Mouse (Mus musculus): ENCODE measurements around the gene Tmem54. TPM values are rescaled to one million over a fixed set of nuclear protein-coding genes. Genes with fewer than 3 reads are reported as not detected.
A peak's percentile ranks its signal among the peaks of the same experiment; 100 is the strongest.

The Tmem54 gene
- polyA plus RNA-seq, 1 experiment: 1.8 TPM

DNA sequence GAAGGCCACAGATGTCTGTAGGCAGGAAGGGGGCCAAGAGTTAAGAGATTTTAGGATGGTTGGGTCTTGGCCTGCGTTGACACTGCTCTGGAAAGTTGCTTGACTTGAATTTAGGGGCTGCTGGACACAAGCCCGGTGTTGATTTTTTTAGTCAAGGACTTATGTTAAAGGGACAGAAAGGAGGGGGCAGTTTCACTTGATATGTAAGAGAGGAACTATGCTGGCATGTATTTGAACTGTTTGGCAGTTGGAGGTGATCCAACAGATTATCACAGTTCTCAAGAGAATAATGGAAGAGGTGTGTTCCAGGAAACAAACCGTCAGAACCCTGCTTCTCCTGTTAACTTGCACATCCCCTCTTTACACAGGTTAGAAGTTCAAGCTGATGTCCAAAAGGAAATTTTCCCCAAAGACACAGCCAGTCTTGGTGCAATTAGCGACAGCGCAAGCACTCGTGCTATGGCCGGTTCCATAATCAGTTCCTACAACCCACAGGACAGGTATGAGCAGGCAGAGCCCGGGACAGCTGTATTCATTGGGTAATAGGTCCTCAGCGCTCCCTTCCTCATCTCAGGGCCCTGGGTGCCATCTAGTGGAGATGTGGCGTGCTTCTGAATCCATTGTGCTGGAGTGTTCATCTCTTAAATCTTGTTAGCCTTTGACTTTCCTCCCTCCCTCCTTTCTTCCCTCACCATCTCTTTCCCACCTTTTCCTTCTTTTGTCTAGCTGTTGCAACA, 22.8 kb upstream of the Tmem54 start:
- Histone ChIP-seq H3K27ac (ENCODE audit: control insufficient read depth, insufficient read depth, low read depth, low read length, poor library complexity) (peak overlapping the region; percentile 55), H3K4me3 (replicated peaks; ENCODE audit: control insufficient read depth, low read depth, low read length) (no peak overlapping the region), H3K4me1 (ENCODE audit: control insufficient read depth, insufficient read depth, low read length) (no peaks in the 10 kb centered on the region; the same call in 1 of the 2 replicates)
- WGBS: 28% methylated on average over 10 of the region's 10 CpGs
- TF ChIP-seq CTCF (IDR thresholded peaks at IDR 0.05; ENCODE audit: control insufficient read depth, insufficient read depth, low read length) (peak; percentile 92), POLR2A (IDR thresholded peaks at IDR 0.05; ENCODE audit: borderline replicate concordance, control insufficient read depth, low read depth, low read length) (no peak)

DNA sequence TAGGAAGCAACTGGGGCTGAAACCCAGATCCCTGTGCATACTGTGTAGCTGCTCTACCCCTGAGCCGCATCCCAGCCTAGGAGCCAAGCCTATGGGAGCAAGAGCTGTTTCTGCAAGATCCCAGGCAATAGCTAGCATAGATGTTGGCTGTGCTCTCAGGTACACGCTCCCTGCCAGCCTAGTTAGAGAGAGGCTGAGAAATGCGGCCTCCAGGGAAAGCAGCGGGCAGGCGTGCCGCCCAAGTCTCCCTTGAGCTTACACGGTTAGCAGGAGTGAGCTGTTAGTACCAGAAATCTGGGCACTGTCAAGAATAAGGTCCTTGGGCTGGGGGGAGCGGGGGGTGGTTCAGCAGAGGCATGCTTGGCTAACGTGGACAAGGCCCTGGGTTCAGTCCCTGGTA, 20.5 kb upstream of the Tmem54 start:
- Histone ChIP-seq H3K4me1 (ENCODE audit: control insufficient read depth, insufficient read depth, low read length) (no peaks in the 10 kb centered on the region; the same call in 1 of the 2 replicates), H3K4me3 (replicated peaks; ENCODE audit: control insufficient read depth, low read depth, low read length) (no peak overlapping the region), H3K27ac (ENCODE audit: control insufficient read depth, insufficient read depth, low read depth, low read length, poor library complexity) (no peak overlapping the region)
- TF ChIP-seq POLR2A (IDR thresholded peaks at IDR 0.05; ENCODE audit: borderline replicate concordance, control insufficient read depth, low read depth, low read length): no peak
- no peak for TF ChIP-seq CTCF (IDR thresholded peaks at IDR 0.05; ENCODE audit: control insufficient read depth, insufficient read depth, low read length)
- 92% methylated on average over 9 of the region's 9 CpGs for WGBS

DNA sequence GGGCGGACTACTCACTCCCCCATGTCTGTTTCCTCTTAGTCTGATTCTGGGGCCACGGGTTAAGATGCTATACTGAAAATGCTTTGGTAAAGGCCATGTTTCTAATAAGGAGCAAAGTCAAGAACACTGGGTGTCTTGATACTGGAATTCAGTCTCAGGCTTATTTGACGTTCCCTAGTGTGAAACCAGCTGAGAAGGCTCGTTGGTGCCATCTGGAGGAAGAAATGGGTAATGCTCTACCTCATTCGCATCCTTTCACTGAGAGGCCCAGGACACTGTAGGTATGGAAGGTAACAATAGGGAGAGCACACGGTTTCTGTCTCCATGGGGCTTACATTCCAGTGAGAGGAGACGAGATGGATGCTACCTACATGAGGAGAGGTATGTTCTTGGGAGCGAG, 19.3 kb upstream of the Tmem54 start:
- Histone ChIP-seq H3K27ac (ENCODE audit: control insufficient read depth, insufficient read depth, low read depth, low read length, poor library complexity) (no peak overlapping the region), H3K4me3 (replicated peaks; ENCODE audit: control insufficient read depth, low read depth, low read length) (no peak overlapping the region), H3K4me1 (ENCODE audit: control insufficient read depth, insufficient read depth, low read length) (no peaks in the 10 kb centered on the region; the same call in 1 of the 2 replicates)
- TF ChIP-seq CTCF (IDR thresholded peaks at IDR 0.05; ENCODE audit: control insufficient read depth, insufficient read depth, low read length) (peak; percentile 63), POLR2A (IDR thresholded peaks at IDR 0.05; ENCODE audit: borderline replicate concordance, control insufficient read depth, low read depth, low read length) (no peak)
- 30% methylated on average over 8 of the region's 8 CpGs for WGBS

- no peak for TF ChIP-seq POLR2A (IDR thresholded peaks at IDR 0.05; ENCODE audit: borderline replicate concordance, control insufficient read depth, low read depth, low read length)
- TF ChIP-seq CTCF (IDR thresholded peaks at IDR 0.05; ENCODE audit: control insufficient read depth, insufficient read depth, low read length): no peak
- Histone ChIP-seq H3K4me3 (replicated peaks; ENCODE audit: control insufficient read depth, low read depth, low read length) (no peak overlapping the region), H3K4me1 (ENCODE audit: control insufficient read depth, insufficient read depth, low read length) (no peaks in the 10 kb centered on the region), H3K27ac (ENCODE audit: control insufficient read depth, insufficient read depth, low read depth, low read length, poor library complexity) (no peak overlapping the region)
- WGBS: 79% methylated on average over 5 of the region's 5 CpGs
These were observed 17.5 kb upstream of the Tmem54 start for GRCm38 (mm10) chr4:129087850-129088249.

- Histone ChIP-seq H3K4me1 (ENCODE audit: control insufficient read depth, insufficient read depth, low read length) (no peaks in the 10 kb centered on the region), H3K4me3 (replicated peaks; ENCODE audit: control insufficient read depth, low read depth, low read length) (no peak overlapping the region), H3K27ac (ENCODE audit: control insufficient read depth, insufficient read depth, low read depth, low read length, poor library complexity) (no peak overlapping the region)
- WGBS: 32% methylated on average over 15 of the region's 15 CpGs
- TF ChIP-seq CTCF (IDR thresholded peaks at IDR 0.05; ENCODE audit: control insufficient read depth, insufficient read depth, low read length) (no peak), POLR2A (IDR thresholded peaks at IDR 0.05; ENCODE audit: borderline replicate concordance, control insufficient read depth, low read depth, low read length) (no peak)
These were observed 10.1 kb upstream of the Tmem54 start for GRCm38 (mm10) chr4:129095276-129095675.

DNA sequence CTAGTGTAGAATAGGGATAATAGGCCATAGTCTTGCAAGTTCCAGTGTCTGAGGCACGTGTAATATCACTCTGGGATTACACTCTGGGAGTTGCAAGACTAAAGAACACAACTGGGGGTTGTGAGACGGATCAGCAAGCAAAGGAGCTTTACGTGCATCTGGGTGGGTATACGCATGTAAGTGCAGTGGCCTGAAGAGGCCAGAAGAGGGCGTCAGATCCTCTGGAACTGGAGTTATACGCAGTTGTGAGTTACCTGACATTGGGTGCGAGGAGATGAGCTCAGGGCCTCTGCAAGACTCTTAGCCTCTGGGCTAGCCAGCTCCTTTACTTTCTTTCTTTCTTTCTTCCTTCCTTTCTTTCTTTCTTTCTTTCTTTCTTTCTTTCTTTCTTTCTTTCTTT, 8.3 kb upstream of the Tmem54 start:
- Histone ChIP-seq H3K4me1 (ENCODE audit: control insufficient read depth, insufficient read depth, low read length) (no peaks in the 10 kb centered on the region), H3K4me3 (replicated peaks; ENCODE audit: control insufficient read depth, low read depth, low read length) (no peak overlapping the region), H3K27ac (ENCODE audit: control insufficient read depth, insufficient read depth, low read depth, low read length, poor library complexity) (no peak overlapping the region)
- TF ChIP-seq POLR2A (IDR thresholded peaks at IDR 0.05; ENCODE audit: borderline replicate concordance, control insufficient read depth, low read depth, low read length) (no peak), CTCF (IDR thresholded peaks at IDR 0.05; ENCODE audit: control insufficient read depth, insufficient read depth, low read length) (no peak)
- 77% methylated on average over 7 of the region's 7 CpGs for WGBS

DNA sequence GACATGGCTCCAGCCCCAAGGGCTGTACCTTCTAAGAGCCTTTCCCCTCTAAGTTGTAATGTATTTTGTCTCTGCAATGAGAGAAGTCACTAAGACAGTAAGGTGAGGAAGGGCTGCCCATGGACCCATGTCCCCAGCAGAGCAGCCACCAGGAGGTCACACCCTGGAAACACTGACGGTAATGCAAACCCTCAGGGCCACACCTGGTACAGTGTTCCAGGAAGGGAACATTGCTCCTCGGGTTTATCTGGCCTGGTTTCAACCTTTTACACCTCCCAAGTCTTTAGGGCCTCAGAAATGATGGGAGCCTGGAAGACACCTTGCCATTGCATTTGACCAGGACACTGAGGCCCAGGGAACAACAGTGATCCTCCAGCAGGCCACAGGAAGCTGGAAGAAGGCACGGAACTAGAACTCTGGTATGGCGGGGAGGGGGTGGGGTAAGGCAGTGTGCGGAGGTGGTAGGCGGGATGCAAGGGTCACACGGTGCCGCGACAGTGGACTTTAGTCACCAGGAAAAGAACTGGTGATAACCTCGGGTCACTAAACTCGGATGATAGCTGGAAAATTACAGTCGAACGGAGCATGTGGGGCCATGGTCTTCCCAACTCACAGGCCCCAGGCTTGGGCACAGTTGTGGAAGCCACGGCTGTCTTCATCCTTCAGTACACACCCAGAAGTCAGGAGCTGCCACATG, 3.1 kb upstream of the Tmem54 start:
- no peaks in the 10 kb centered on the region for H3K4me1 ChIP-seq (ENCODE audit: control insufficient read depth, insufficient read depth, low read length)
- WGBS: 71% methylated on average over 14 of the region's 14 CpGs
- TF ChIP-seq POLR2A (IDR thresholded peaks at IDR 0.05; ENCODE audit: borderline replicate concordance, control insufficient read depth, low read depth, low read length): no peak
- no peak for TF ChIP-seq CTCF (IDR thresholded peaks at IDR 0.05; ENCODE audit: control insufficient read depth, insufficient read depth, low read length)

GRCm38 (mm10) chr4:129106073-129106472, 725 bp downstream of the Tmem54 start:
- Histone ChIP-seq H3K4me3 (replicated peaks; ENCODE audit: control insufficient read depth, low read depth, low read length) (no peak overlapping the region), H3K27ac (ENCODE audit: control insufficient read depth, insufficient read depth, low read depth, low read length, poor library complexity) (no peak overlapping the region), H3K4me1 (ENCODE audit: control insufficient read depth, insufficient read depth, low read length) (no peaks in the 10 kb centered on the region)
- 38% methylated on average over 9 of the region's 9 CpGs for WGBS
- TF ChIP-seq CTCF (IDR thresholded peaks at IDR 0.05; ENCODE audit: control insufficient read depth, insufficient read depth, low read length) (no peak), POLR2A (IDR thresholded peaks at IDR 0.05; ENCODE audit: borderline replicate concordance, control insufficient read depth, low read depth, low read length) (no peak)

More for the DNA sequence above, 3.1 kb upstream of the Tmem54 start:
- Histone ChIP-seq H3K27ac (ENCODE audit: control insufficient read depth, insufficient read depth, low read depth, low read length, poor library complexity) (no peak overlapping the region), H3K4me3 (replicated peaks; ENCODE audit: control insufficient read depth, low read depth, low read length) (no peak overlapping the region)
